Mouse (Mus musculus) liver, adult 2 months (tissue): Measurements from ENCODE around the gene Ephb2.
A peak's percentile ranks its signal among the peaks of the same experiment; 100 is the strongest.

Source experiments
- CTCF ChIP-seq: fragments of 200-500 bp; IDR thresholded peaks from 2 replicates; pipeline ENCODE4 v1.5.1; 2011; ENCODE audit warnings: low read depth, low read length, control low read depth
- POLR2A ChIP-seq: fragments of 200-500 bp; IDR thresholded peaks from 2 replicates; pipeline ENCODE4 v1.6.1; 2011; ENCODE audit warnings: low read length, control low read depth; ENCODE audit not compliant: insufficient read depth; ENCODE audit errors: extremely low read depth

GRCm38 (mm10) chr4:136666002-136666401 lies 169.8 kb downstream of the Ephb2 start:
- TF ChIP-seq CTCF (peak; percentile 55; the same call in 1 of the 2 replicates), POLR2A (no peak)
